Mouse (Mus musculus): ENCODE results near the gene Naa38. TPM values are rescaled to one million over a fixed set of nuclear protein-coding genes. Genes with fewer than 3 reads are reported as not detected.

The Naa38 gene
- polyA plus RNA-seq, 1 experiment from 2014 or later: 105 TPM

DNA sequence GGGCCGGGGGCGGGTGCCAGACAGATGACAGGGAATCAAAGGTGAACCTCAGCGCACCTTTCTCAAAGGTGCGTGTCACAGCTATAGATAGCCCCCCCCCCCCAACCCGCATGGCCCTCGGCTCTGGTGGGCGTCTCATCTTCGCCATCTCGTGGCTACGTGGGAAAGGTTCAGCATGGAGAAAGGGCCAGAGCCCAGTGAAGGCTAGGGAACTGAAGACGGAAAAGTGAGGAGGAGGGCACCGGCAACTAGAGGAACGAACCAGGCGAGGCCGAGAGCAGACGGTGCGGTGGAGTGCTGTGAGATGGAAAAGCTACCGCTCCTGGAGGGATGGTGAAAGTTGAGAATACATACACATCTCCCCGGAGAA, 24.1 kb downstream of the Naa38 start:
- Histone ChIP-seq H3K9ac (replicated peaks) (peak overlapping the region; percentile 53), H3K9me3 (no peaks in the 10 kb centered on the region), H3K36me3 (no peaks in the 10 kb centered on the region), H3K27ac (peak overlapping the region; percentile 83), H3K27me3 (peaks cover 41% of the 10 kb centered on the region), H3K4me1 (replicated peaks) (peaks cover 58% of the 10 kb centered on the region), H3K4me2 (replicated peaks) (peak overlapping the region; percentile 96), H3K4me3 (replicated peaks) (peak overlapping the region; percentile 83)
- WGBS: under 1% methylated on average over 19 of the region's 19 CpGs
- no peak for ATAC-seq

DNA sequence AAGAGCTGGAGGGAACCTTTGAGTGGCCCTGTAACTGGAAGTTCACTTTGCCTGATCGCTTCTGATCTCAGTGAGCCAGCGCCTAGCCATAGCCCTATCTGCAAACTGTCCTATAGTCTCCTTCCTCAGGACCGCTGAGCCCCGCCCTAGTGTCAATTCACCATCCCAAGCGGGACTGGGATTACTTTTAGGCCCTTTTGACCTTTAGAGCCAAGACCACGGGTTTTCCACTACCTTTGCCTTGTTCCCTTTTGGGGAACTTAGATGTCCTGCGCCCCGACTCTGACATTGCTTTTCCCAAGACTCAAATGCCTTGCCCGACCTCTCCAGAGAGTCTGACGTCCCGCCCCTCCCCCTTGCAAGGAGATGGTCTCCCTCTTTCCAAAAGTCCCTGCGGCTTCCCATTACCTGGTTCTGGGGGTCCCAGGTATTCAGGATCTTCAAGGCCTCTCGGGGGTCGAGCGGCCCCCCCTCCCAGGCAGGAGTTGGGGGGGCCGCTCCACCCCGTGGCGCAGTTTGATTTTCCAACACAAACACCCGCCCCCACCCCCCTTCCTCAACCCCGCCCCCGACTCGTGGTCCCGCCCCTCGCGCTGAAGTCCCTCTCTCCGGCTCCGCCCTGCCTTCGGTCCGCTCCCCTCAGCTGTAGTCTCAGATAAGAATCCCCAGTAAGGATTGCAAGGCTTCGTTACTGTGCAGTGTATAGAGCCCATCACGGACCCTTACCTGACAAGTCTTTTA, 24.7 kb downstream of the Naa38 start:
- no peaks in the 10 kb centered on the region for H3K9me3 ChIP-seq
- peak overlapping the region; percentile 96 for H3K4me2 ChIP-seq (replicated peaks)
- peak overlapping the region; percentile 53 for H3K9ac ChIP-seq (replicated peaks)
- no peaks in the 10 kb centered on the region for H3K36me3 ChIP-seq
- under 1% methylated on average over 31 of the region's 31 CpGs for WGBS
- no peak for ATAC-seq
- peaks cover 41% of the 10 kb centered on the region for H3K27me3 ChIP-seq
- H3K4me1 ChIP-seq (replicated peaks): peaks cover 52% of the 10 kb centered on the region
- H3K27ac ChIP-seq: no peak overlapping the region
- H3K4me3 ChIP-seq (replicated peaks): peak overlapping the region; percentile 83

GRCm38 (mm10) chr11:69420554-69421000, 25.3 kb downstream of the Naa38 start:
- H3K27ac ChIP-seq: no peak overlapping the region
- peaks cover 41% of the 10 kb centered on the region for H3K27me3 ChIP-seq
- no peak for ATAC-seq
- no peaks in the 10 kb centered on the region for H3K36me3 ChIP-seq
- 3% methylated on average over 10 of the region's 10 CpGs for WGBS
- H3K9me3 ChIP-seq: no peaks in the 10 kb centered on the region
- H3K4me3 ChIP-seq (replicated peaks): peak overlapping the region; percentile 83
- peak overlapping the region; percentile 53; the same call in 1 of the 2 replicates for H3K9ac ChIP-seq (replicated peaks)
- peak overlapping the region; percentile 96 for H3K4me2 ChIP-seq (replicated peaks)
- peaks cover 50% of the 10 kb centered on the region for H3K4me1 ChIP-seq (replicated peaks)

GRCm38 (mm10) chr11:69421131-69421977, 26.1 kb downstream of the Naa38 start:
- no peak overlapping the region for H3K4me3 ChIP-seq (replicated peaks)
- no peaks in the 10 kb centered on the region for H3K36me3 ChIP-seq
- H3K9me3 ChIP-seq: no peaks in the 10 kb centered on the region
- ATAC-seq: no peak
- 0 out of 2 replicates have a peak overlapping the region, but pooled peaks have one; percentile 96 for H3K4me2 ChIP-seq (replicated peaks)
- H3K27me3 ChIP-seq: peaks cover 41% of the 10 kb centered on the region
- peaks cover 49% of the 10 kb centered on the region for H3K4me1 ChIP-seq (replicated peaks)
- H3K9ac ChIP-seq (replicated peaks): 0 out of 2 replicates have a peak overlapping the region, but pooled peaks have one; percentile 1
- H3K27ac ChIP-seq: no peak overlapping the region
- 9% methylated on average over 25 of the region's 25 CpGs for WGBS

GRCm38 (mm10) chr11:69422842-69423241, 27.6 kb downstream of the Naa38 start:
- Histone ChIP-seq H3K4me1 (replicated peaks) (peaks cover 34% of the 10 kb centered on the region), H3K36me3 (no peaks in the 10 kb centered on the region), H3K27ac (no peak overlapping the region), H3K4me3 (replicated peaks) (no peak overlapping the region), H3K27me3 (peaks cover 41% of the 10 kb centered on the region), H3K4me2 (replicated peaks) (no peak overlapping the region), H3K9ac (replicated peaks) (no peak overlapping the region), H3K9me3 (no peaks in the 10 kb centered on the region)
- 90% methylated on average over 10 of the region's 10 CpGs for WGBS
- no peak for ATAC-seq

DNA sequence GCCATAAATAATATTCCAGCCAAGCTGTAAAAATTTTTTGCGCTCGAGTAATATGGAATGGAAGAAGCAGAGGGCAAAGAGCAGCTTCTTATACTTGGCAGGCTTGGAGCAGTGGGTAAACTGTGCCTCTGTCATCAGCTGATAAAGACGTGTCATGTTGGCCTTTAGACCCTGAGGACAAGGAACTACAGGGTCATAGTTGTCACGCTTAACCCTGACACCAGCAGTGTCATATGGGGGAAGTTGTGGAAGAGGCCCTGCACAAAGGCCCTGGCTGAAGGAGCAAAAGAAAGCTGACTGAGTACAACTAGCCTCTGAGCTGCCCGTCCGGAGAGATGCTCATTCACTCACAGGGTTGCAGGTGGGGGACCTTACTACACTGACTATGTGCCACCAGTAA, 28.6 kb downstream of the Naa38 start:
- no peaks in the 10 kb centered on the region for H3K9me3 ChIP-seq
- H3K4me1 ChIP-seq (replicated peaks): peaks cover 28% of the 10 kb centered on the region
- 77% methylated on average over 6 of the region's 6 CpGs for WGBS
- H3K4me2 ChIP-seq (replicated peaks): no peak overlapping the region
- no peaks in the 10 kb centered on the region for H3K36me3 ChIP-seq
- H3K27me3 ChIP-seq: peaks cover 41% of the 10 kb centered on the region
- H3K9ac ChIP-seq (replicated peaks): no peak overlapping the region
- H3K4me3 ChIP-seq (replicated peaks): no peak overlapping the region
- no peak for ATAC-seq
- no peak overlapping the region for H3K27ac ChIP-seq

- Histone ChIP-seq H3K4me1 (replicated peaks) (peaks cover 5% of the 10 kb centered on the region), H3K9ac (replicated peaks) (no peak overlapping the region), H3K27me3 (peaks cover 27% of the 10 kb centered on the region), H3K27ac (no peak overlapping the region), H3K4me2 (replicated peaks) (no peak overlapping the region), H3K36me3 (no peaks in the 10 kb centered on the region), H3K4me3 (replicated peaks) (no peak overlapping the region), H3K9me3 (no peaks in the 10 kb centered on the region)
- no peak for ATAC-seq
- 77% methylated on average over 2 of the region's 2 CpGs for WGBS
Measured at GRCm38 (mm10) chr11:69426246-69426645, 31.0 kb downstream of the Naa38 start.

DNA sequence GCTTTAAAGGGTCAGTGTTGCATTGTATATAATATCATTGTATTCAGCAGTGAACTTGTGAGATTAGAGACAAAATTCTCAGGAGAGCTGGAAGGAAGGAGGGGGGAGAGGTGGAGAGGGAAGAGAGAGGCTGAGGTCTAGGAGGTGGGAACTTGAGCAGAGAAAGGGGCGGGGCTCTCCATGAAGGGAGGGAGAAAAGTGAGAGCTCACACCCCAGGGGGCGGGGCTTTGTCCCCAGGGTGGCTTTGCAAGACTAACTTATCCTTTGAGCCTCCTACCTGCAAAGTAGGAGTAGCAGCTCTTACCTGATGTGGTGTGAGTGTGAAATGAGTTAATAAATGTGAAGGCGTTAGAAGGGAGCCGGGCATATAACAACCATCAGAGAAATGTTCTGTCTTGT, 33.5 kb downstream of the Naa38 start:
- H3K4me2 ChIP-seq (replicated peaks): no peak overlapping the region
- H3K27ac ChIP-seq: no peak overlapping the region
- H3K4me3 ChIP-seq (replicated peaks): no peak overlapping the region
- ATAC-seq: no peak
- no peaks in the 10 kb centered on the region for H3K9me3 ChIP-seq
- H3K9ac ChIP-seq (replicated peaks): no peak overlapping the region
- H3K27me3 ChIP-seq: peaks cover 4% of the 10 kb centered on the region; the same call in 1 of the 2 replicates
- WGBS: 39% methylated on average over 4 of the region's 4 CpGs
- H3K36me3 ChIP-seq: no peaks in the 10 kb centered on the region
- peaks cover 3% of the 10 kb centered on the region for H3K4me1 ChIP-seq (replicated peaks)

GRCm38 (mm10) chr11:69429313-69429712, 34.0 kb downstream of the Naa38 start:
- Histone ChIP-seq H3K9me3 (no peaks in the 10 kb centered on the region), H3K4me1 (replicated peaks) (peaks cover 3% of the 10 kb centered on the region), H3K27me3 (no peaks in the 10 kb centered on the region; the same call in 1 of the 2 replicates), H3K36me3 (no peaks in the 10 kb centered on the region), H3K27ac (no peak overlapping the region), H3K4me2 (replicated peaks) (no peak overlapping the region), H3K4me3 (replicated peaks) (no peak overlapping the region), H3K9ac (replicated peaks) (no peak overlapping the region)
- ATAC-seq: no peak
- 72% methylated on average over 2 of the region's 2 CpGs for WGBS

DNA sequence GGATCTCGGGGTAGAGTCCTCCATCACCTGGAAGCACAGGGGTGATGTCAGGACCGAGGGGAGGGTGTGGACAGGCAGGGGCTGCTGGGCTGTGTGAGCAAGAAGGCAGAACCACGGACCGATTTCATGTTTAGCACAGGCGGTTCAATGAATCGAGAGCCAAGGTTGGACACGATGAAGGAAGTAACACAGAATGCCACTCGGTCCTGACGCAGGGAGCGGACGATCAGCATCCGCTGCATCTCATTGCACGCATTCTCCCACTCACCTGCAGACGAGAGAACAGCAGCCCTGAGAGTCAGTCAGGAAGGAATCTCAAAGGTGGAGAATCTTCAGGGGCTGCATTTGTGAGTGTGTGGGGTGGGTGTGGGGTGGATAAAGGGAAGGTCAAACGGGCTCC, 35.3 kb downstream of the Naa38 start:
- Histone ChIP-seq H3K9ac (replicated peaks) (no peak overlapping the region), H3K27me3 (no peaks in the 10 kb centered on the region; the same call in 1 of the 2 replicates)
- WGBS: 89% methylated on average over 15 of the region's 15 CpGs

GRCm38 (mm10) chr11:69431829-69432639, 36.7 kb downstream of the Naa38 start:
- Histone ChIP-seq H3K4me1 (replicated peaks) (peaks cover 3% of the 10 kb centered on the region), H3K27ac (no peak overlapping the region), H3K4me3 (replicated peaks) (no peak overlapping the region), H3K9me3 (no peaks in the 10 kb centered on the region), H3K4me2 (replicated peaks) (no peak overlapping the region), H3K36me3 (no peaks in the 10 kb centered on the region), H3K9ac (replicated peaks) (no peak overlapping the region), H3K27me3 (no peaks in the 10 kb centered on the region; the same call in 1 of the 2 replicates)
- WGBS: 46% methylated on average over 11 of the region's 11 CpGs
- ATAC-seq: peak; percentile 89

More for the DNA sequence above, 35.3 kb downstream of the Naa38 start:
- Histone ChIP-seq H3K4me2 (replicated peaks) (no peak overlapping the region), H3K36me3 (no peaks in the 10 kb centered on the region), H3K27ac (no peak overlapping the region), H3K4me1 (replicated peaks) (peaks cover 3% of the 10 kb centered on the region), H3K4me3 (replicated peaks) (no peak overlapping the region), H3K9me3 (no peaks in the 10 kb centered on the region)
- no peak for ATAC-seq
